Mouse (Mus musculus) ES-E14 (cell line): ENCODE measurements around the gene Arhgap25. TPM values are rescaled to one million over a fixed set of nuclear protein-coding genes. Genes with fewer than 3 reads are reported as not detected.

Experiments used
- DNase-seq: peaks from one replicate; pipeline ENCODE4 v3.0.0-alpha.2; 2013; ENCODE audit warnings: low read depth, low spot score
- H3K27ac ChIP-seq: 2 replicates; pipeline ENCODE4 v1.5.1; 2012; ENCODE audit warnings: low read depth, mild to moderate bottlenecking, low read length, moderate library complexity, mixed read lengths; ENCODE audit not compliant: poor library complexity, insufficient read depth, severe bottlenecking
- H3K36me3 ChIP-seq: 2 replicates; pipeline ENCODE4 v1.6.1; 2012; ENCODE audit warnings: mild to moderate bottlenecking, low read length, moderate library complexity, mixed read lengths; ENCODE audit not compliant: control insufficient read depth, poor library complexity, insufficient read depth, severe bottlenecking
- H3K4me1 ChIP-seq, 2 experiments: fragments of 150-350 bp in 1 of 2; sonication (generic) in 1 of 2; 2 replicates each; pipeline ENCODE4 v1.6.1; 2012; ENCODE audit warnings: low read length in 2 of 2, mild to moderate bottlenecking in 1 of 2, mixed read lengths in 1 of 2; ENCODE audit not compliant: control insufficient read depth in 2 of 2, insufficient read depth in 2 of 2, poor library complexity in 1 of 2
- H3K4me3 ChIP-seq, 2 experiments: fragments of 150-350 bp in 1 of 2; sonication (generic) in 1 of 2; 2 replicates each; pipeline ENCODE4 v1.5.1; 2012; ENCODE audit warnings: low read length in 2 of 2, low read depth in 1 of 2, mild to moderate bottlenecking in 1 of 2, mixed read lengths in 1 of 2; ENCODE audit not compliant: insufficient read depth in 1 of 2, poor library complexity in 1 of 2, severe bottlenecking in 1 of 2
- H3K9ac ChIP-seq: 2 replicates; pipeline ENCODE4 v1.6.1; 2012; ENCODE audit warnings: low read depth, mild to moderate bottlenecking, low read length, mixed read lengths; ENCODE audit not compliant: poor library complexity, insufficient read depth, severe bottlenecking
- H3K9me3 ChIP-seq: fragments of 150-350 bp; sonication (generic); 2 replicates; pipeline ENCODE4 v1.6.1; 2012; ENCODE audit warnings: low read depth, mild to moderate bottlenecking, low read length; ENCODE audit not compliant: control insufficient read depth, insufficient read depth
- CHD2 ChIP-seq: IDR thresholded peaks from 2 replicates; pipeline ENCODE4 v1.6.1; 2014; ENCODE audit warnings: mild to moderate bottlenecking, low read depth, low read length, inconsistent platforms
- HCFC1 ChIP-seq: IDR thresholded peaks from 2 replicates; pipeline ENCODE4 v1.6.1; 2012; ENCODE audit warnings: low read length, inconsistent platforms, borderline replicate concordance; ENCODE audit not compliant: insufficient read depth
- MAFK ChIP-seq: IDR thresholded peaks from 2 replicates; pipeline ENCODE4 v1.6.1; 2014; ENCODE audit warnings: mild to moderate bottlenecking, low read depth, low read length, inconsistent platforms; ENCODE audit not compliant: insufficient read depth
- ZC3H11A ChIP-seq: IDR thresholded peaks from 2 replicates; pipeline ENCODE4 v1.6.1; 2012; ENCODE audit warnings: low read depth, mild to moderate bottlenecking, inconsistent platforms, low read length, borderline replicate concordance
- ZNF384 ChIP-seq: IDR thresholded peaks from 2 replicates; pipeline ENCODE4 v1.6.1; 2012; ENCODE audit warnings: low read depth, low read length, inconsistent platforms
- in situ Hi-C, 2 experiments: fragments of 600-800 bp; cut with MboI; formaldehyde crosslinking; loops; one replicate each; pipeline ENCODE4 v1.15.1; 2025; ENCODE audit warnings: low sequenced_read_pairs in 2 of 2, inconsistent platforms in 1 of 2; ENCODE audit not compliant: unreplicated experiment in 2 of 2
- total RNA-seq: library from RNA; depleted of rRNA; stranded (reverse); fragments of 300-350 nt; gene quantifications from 2 replicates; pipeline ENCODE4 v1.2.3, GENCODE M21; 2012

Gene Arhgap25
- total RNA-seq, 1 experiment, result 0.13 TPM

GRCm38 (mm10) chr6:87534855-87535575 lies 2.0 kb upstream of the Arhgap25 start:
- Histone ChIP-seq H3K9me3 (no peaks in the 10 kb centered on the region), H3K4me3 (no peak overlapping the region)
- in situ Hi-C loops, result no loop called here

DNA sequence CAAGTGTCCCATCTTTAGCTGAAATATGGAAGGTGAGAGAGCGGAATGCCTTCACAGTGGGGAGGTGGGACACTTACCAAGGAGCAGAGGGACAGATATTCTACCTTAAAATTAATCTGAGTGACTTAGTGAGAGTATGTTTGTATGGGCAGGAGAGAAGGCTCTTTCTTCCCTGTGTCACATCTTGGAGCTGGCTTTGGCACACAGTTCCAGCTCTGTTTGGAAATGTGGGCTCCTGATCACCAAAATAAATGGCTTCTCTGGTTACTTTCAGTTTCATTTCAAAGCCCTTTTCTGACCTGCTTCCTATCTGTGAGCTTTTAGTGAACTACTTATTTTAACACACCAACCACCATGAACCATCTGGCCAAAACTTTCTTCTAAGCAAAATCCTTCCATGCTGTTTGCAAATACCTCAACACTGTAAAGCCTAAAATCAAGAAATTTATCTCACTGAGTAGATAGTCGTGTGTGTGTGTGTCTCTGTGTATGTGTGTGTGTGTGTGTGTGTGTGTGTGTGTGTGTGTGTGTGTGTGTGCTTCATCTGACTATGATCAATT lies 1.5 kb downstream of the Arhgap25 start:
- Histone ChIP-seq H3K9me3 (no peaks in the 10 kb centered on the region), H3K4me3 (no peak overlapping the region), H3K27ac (no peak overlapping the region), H3K4me1 (no peaks in the 10 kb centered on the region), H3K36me3 (no peaks in the 10 kb centered on the region), H3K9ac (no peak overlapping the region)
- in situ Hi-C loops, result no loop called here
- DNase-seq, result no peak
- TF ChIP-seq ZC3H11A (no peak), HCFC1 (no peak), CHD2 (no peak), ZNF384 (no peak), MAFK (no peak)

More at GRCm38 (mm10) chr6:87534855-87535575, 2.0 kb upstream of the Arhgap25 start:
- no peak overlapping the region for H3K9ac ChIP-seq
- no peak for DNase-seq
- no peaks in the 10 kb centered on the region for H3K4me1 ChIP-seq
- no peak for TF ChIP-seq HCFC1
- no peak for TF ChIP-seq ZNF384
- no peak for TF ChIP-seq MAFK
- TF ChIP-seq ZC3H11A, result no peak
- TF ChIP-seq CHD2, result no peak
- no peak overlapping the region for H3K27ac ChIP-seq
- H3K36me3 ChIP-seq, result no peaks in the 10 kb centered on the region

DNA sequence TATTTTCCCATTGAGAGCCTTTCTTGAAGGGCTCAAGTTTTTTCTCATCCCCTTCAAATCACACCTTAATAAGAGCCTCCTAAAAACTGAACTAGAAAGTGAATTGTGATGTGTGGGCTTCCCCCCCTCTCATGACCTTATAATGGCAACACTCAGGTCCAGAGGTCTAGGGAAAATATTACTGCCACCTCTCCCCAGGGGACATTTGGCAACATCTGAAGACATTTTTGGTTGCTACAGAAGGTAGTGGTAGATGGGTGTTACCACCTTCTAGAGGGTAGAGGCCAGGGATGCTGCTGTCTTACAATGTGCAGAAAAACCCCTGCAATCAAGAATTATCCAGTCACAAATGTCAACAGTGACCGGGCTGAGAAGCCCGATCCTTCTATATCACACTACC lies 2.7 kb downstream of the Arhgap25 start:
- no peak overlapping the region for H3K9ac ChIP-seq
- TF ChIP-seq ZC3H11A (no peak), MAFK (no peak), HCFC1 (no peak), CHD2 (no peak), ZNF384 (no peak)
- H3K9me3 ChIP-seq, result no peaks in the 10 kb centered on the region
- DNase-seq, result no peak
- no peaks in the 10 kb centered on the region for H3K4me1 ChIP-seq
- no peak overlapping the region for H3K27ac ChIP-seq
- no peaks in the 10 kb centered on the region for H3K36me3 ChIP-seq
- no peak overlapping the region for H3K4me3 ChIP-seq
- in situ Hi-C loops, result no loop called here

DNA sequence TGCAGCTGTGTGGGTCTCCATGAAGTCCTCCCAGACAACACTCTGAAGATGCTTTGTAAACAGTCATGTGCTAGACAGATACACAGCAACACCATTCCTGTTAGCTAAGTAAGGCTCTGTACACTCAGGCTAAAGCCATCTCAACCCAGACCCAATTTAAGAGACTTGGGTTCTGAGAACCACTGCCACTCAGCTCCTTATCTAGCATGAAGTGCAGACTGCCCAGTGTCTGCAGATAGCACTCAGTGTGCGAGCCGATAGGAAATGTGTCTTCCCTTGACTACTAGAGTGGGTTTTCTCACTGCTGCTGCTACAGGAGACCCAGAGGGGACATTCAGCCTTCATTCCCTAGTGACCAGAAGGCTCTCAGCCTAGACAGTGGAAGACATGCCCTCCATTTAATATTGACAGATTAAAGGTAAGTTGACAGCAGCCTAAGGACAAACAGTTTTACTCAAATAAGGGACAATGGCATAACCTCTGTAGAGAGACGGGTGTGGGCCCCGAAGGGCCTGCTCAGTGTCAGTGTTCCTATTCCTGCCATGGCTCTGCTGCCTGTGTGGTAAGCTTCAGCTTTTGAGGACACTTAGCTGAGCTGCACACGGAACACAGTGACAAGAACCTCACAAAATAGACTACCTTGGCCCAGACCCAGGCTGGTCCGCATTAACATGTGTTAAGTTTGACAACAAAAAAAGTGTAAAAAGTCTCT lies 5.1 kb downstream of the Arhgap25 start:
- Histone ChIP-seq H3K4me1 (peaks cover 0 to 4% of the 10 kb centered on the region in 2 experiments; a peak in 1 of 4 replicates), H3K9ac (no peak overlapping the region), H3K9me3 (no peaks in the 10 kb centered on the region), H3K36me3 (no peaks in the 10 kb centered on the region), H3K4me3 (no peak overlapping the region), H3K27ac (no peak overlapping the region)
- in situ Hi-C loops, result no loop called here
- DNase-seq, result no peak
- TF ChIP-seq MAFK (no peak), ZC3H11A (no peak), HCFC1 (no peak), CHD2 (no peak), ZNF384 (no peak)
